Mouse (Mus musculus) bone marrow, adult 2 months (tissue): ENCODE measurements at regions not wholly inside any gene's neighbourhood (a gene's known extent, or its start where the extent isn't known, plus 50 kb on each side); places are given as distances from the start of the nearest gene placed in this dataset.

Source experiments
- CTCF ChIP-seq: fragments of 200-500 bp; IDR thresholded peaks from 2 replicates; pipeline ENCODE4 v1.5.1; 2011; ENCODE audit warnings: low read length, control low read depth; ENCODE audit not compliant: control insufficient read depth, insufficient read depth
- POLR2A ChIP-seq: fragments of 200-500 bp; IDR thresholded peaks from 2 replicates; pipeline ENCODE4 v1.6.1; 2011; ENCODE audit warnings: low read depth, mild to moderate bottlenecking, control low read depth, low read length, borderline replicate concordance; ENCODE audit not compliant: control insufficient read depth

- TF ChIP-seq CTCF: no peak
- TF ChIP-seq POLR2A: no peak
Observed at GRCm38 (mm10) chr15:24911866-24912265, 501.7 kb downstream of the Basp1 start.
